Mouse (Mus musculus): ENCODE results near the gene Cdk2.
A peak's percentile ranks its signal among the peaks of the same experiment; 100 is the strongest.

DNA sequence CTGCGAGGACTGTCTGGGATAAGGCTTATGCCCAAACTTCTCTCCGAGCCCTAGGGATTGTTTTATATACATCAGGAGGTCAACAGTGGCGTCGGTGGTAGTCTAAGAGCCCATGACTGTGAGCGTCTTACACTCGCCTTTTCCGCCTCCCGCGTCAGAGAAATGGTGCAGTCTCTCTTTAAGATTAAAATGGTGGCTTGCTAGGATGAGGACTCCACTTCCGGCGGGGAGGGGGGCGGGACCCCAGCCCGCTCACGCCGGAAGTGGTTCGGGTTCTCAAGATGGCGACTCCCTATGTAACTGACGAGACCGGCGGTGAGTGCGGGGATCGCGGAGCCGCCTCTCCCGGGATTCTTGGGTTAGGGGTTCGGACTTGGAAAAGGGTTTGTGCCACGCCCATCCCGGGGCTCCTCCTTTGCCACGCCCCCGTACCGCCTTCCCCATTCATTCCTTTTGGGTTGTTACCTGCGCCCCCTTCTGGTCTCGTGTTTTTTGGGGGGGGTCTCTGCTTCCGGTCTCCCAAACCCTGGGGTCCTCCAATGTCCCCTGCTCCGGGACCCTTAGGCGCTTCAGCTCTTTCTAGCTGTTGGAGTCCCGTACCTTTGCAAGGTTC is 43.5 kb upstream of the Cdk2 start:
- TF ChIP-seq CTCF (IDR thresholded peaks at IDR 0.05; ENCODE audit: low read depth, low read length) (no peak), POLR2A (IDR thresholded peaks at IDR 0.05; ENCODE audit: extremely low read depth, insufficient read depth, low read length) (0 out of 2 replicates have a peak, but pooled peaks have one; percentile 26)

Measured in liver, adult 2 months (tissue).